Mouse (Mus musculus) ES-Bruce4 (cell line): ENCODE data around the gene Zscan5b. TPM values are rescaled to one million over a fixed set of nuclear protein-coding genes. Genes with fewer than 3 reads are reported as not detected.
A peak's percentile ranks its signal among the peaks of the same experiment; 100 is the strongest.

Source experiments
- H3K27ac ChIP-seq: 2 replicates; pipeline ENCODE4 v1.5.1; 2012; ENCODE audit warnings: low read length, inconsistent platforms; ENCODE audit not compliant: insufficient read depth
- H3K27me3 ChIP-seq: 2 replicates; pipeline ENCODE4 v1.6.1; 2012; ENCODE audit warnings: mild to moderate bottlenecking, low read length, inconsistent platforms; ENCODE audit not compliant: control insufficient read depth, poor library complexity, insufficient read depth, severe bottlenecking
- H3K36me3 ChIP-seq: 2 replicates; pipeline ENCODE4 v1.6.1; 2012; ENCODE audit warnings: inconsistent platforms, mild to moderate bottlenecking, low read length, moderate library complexity; ENCODE audit not compliant: control insufficient read depth, poor library complexity, insufficient read depth, severe bottlenecking
- H3K4me1 ChIP-seq: one replicate; pipeline ENCODE4 v1.8.1; 2011; ENCODE audit warnings: low read length; ENCODE audit not compliant: control insufficient read depth, insufficient read depth
- H3K4me3 ChIP-seq: 2 replicates; pipeline ENCODE4 v1.5.1; 2011; ENCODE audit warnings: low read depth, mild to moderate bottlenecking, low read length
- H3K9ac ChIP-seq: 2 replicates; pipeline ENCODE4 v1.6.1; 2012; ENCODE audit warnings: low read depth, mild to moderate bottlenecking, inconsistent platforms; ENCODE audit not compliant: poor library complexity, severe bottlenecking
- H3K9me3 ChIP-seq: replicated peaks from 2 replicates; pipeline ENCODE4 v1.6.1; 2012; ENCODE audit warnings: mild to moderate bottlenecking, low read length, inconsistent platforms; ENCODE audit not compliant: control insufficient read depth, poor library complexity, insufficient read depth, severe bottlenecking
- CTCF ChIP-seq: IDR thresholded peaks from one replicate; pipeline ENCODE4 v1.8.1; 2011; ENCODE audit warnings: low read depth, low read length
- EP300 ChIP-seq: IDR thresholded peaks from 2 replicates; pipeline ENCODE4 v1.6.1; 2011; ENCODE audit warnings: low read depth, low read length; ENCODE audit not compliant: insufficient read depth
- POLR2A ChIP-seq: IDR thresholded peaks from one replicate; pipeline ENCODE4 v1.8.1; 2011; ENCODE audit warnings: low read length; ENCODE audit not compliant: insufficient read depth
- polyA plus RNA-seq: library from polyadenylated mRNA; stranded (reverse); fragments of >200 nt; gene quantifications from 2 replicates; pipeline ENCODE4 v1.2.4, GENCODE M21; 2011; ENCODE audit warnings: low read depth; ENCODE audit not compliant: missing spikeins, insufficient read depth, insufficient read length

Zscan5b gene
- polyA plus RNA-seq, 1 experiment = 0.40 TPM

DNA sequence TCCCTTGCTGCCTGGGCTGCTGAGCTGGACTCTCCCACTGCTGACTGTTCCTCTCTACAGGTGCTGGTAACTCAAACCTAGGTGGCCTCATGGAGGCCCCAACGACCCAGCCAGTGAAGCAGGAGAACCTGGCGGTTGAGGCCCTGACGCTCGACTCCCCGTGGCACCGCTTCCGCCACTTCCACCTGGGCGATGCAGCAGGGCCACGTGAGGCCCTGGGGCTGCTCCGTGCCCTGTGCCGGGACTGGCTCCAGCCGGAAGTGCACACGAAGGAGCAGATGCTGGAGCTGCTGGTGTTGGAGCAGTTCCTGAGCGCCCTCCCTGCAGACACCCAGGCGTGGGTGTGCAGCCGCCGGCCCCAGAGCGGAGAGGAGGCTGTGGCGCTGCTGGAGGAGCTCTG, 38.3 kb upstream of the Zscan5b start:
- TF ChIP-seq EP300 (no peak), POLR2A (no peak)
- peaks cover 4% of the 10 kb centered on the region; the same call in 1 of the 2 replicates for H3K36me3 ChIP-seq

DNA sequence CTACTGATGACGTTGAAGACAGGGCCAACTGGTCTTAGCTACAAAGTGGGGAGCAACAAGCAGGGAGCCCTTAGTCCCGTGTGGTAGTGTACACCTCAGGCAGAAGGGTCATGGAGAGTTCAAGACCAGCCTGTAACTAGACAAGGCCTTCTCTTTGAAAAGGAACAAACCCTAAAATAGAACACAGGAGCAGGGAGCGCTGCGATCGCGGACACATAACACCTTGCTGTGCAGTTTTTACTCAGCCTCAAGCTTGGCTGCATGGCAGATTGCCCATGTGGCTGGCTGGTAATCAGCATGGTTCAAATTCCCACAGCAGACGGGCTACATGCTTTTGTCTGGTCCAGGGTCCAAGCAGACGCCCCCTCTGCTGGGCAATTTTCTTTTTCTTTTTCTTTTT, 37.6 kb upstream of the Zscan5b start:
- TF ChIP-seq CTCF (no peak), POLR2A (no peak), EP300 (no peak)

More for the DNA sequence above, 38.3 kb upstream of the Zscan5b start:
- Histone ChIP-seq H3K27me3 (no peaks in the 10 kb centered on the region), H3K4me3 (peak overlapping the region; percentile 31; the same call in 1 of the 2 replicates), H3K27ac (no peak overlapping the region), H3K4me1 (no peaks in the 10 kb centered on the region), H3K9me3 (no peaks in the 10 kb centered on the region), H3K9ac (peak overlapping the region; percentile 37; the same call in 1 of the 2 replicates)

DNA sequence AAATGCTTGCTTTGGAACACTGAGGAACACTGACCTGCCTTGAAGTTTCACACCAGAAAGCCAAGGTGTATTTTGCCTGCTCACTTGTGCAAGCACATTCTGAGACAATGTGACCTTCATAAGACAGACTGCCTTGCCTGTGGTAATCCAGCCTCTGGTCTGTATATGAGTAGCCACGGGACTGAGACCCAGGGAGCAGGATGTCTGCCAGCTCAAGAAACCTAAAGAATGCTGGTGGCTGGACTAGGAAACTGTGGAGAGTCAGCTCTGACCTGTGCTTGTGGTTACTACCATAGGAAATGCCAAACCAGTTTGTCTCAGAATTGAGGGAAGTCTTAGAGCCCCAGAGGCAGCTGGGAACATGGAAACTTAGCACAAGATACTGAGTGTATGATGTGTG, 36.7 kb upstream of the Zscan5b start:
- Histone ChIP-seq H3K9ac (no peak overlapping the region), H3K4me3 (no peak overlapping the region), H3K9me3 (no peaks in the 10 kb centered on the region), H3K27me3 (no peaks in the 10 kb centered on the region), H3K4me1 (no peaks in the 10 kb centered on the region), H3K27ac (no peak overlapping the region), H3K36me3 (peaks cover 4% of the 10 kb centered on the region; the same call in 1 of the 2 replicates)
- TF ChIP-seq CTCF (no peak), EP300 (no peak), POLR2A (no peak)

More for the DNA sequence above, 37.6 kb upstream of the Zscan5b start:
- H3K4me1 ChIP-seq = no peaks in the 10 kb centered on the region
- no peak overlapping the region for H3K4me3 ChIP-seq
- H3K9ac ChIP-seq = no peak overlapping the region
- no peaks in the 10 kb centered on the region for H3K27me3 ChIP-seq
- no peak overlapping the region for H3K27ac ChIP-seq
- H3K9me3 ChIP-seq = no peaks in the 10 kb centered on the region
- H3K36me3 ChIP-seq = peaks cover 4% of the 10 kb centered on the region; the same call in 1 of the 2 replicates

- TF ChIP-seq POLR2A = no peak
- TF ChIP-seq EP300 = no peak
- TF ChIP-seq CTCF = no peak
- H3K4me3 ChIP-seq = no peak overlapping the region
- H3K27ac ChIP-seq = no peak overlapping the region
- H3K4me1 ChIP-seq = no peaks in the 10 kb centered on the region
- no peaks in the 10 kb centered on the region for H3K9me3 ChIP-seq
- H3K9ac ChIP-seq = no peak overlapping the region
- H3K27me3 ChIP-seq = no peaks in the 10 kb centered on the region
- H3K36me3 ChIP-seq = peaks cover 4% of the 10 kb centered on the region; the same call in 1 of the 2 replicates
Observed at GRCm38 (mm10) chr7:6186176-6186575, 35.9 kb upstream of the Zscan5b start.

- H3K4me1 ChIP-seq = no peaks in the 10 kb centered on the region
- peaks cover 4% of the 10 kb centered on the region; the same call in 1 of the 2 replicates for H3K36me3 ChIP-seq
- H3K27me3 ChIP-seq = no peaks in the 10 kb centered on the region
- H3K9me3 ChIP-seq = no peaks in the 10 kb centered on the region
- TF ChIP-seq POLR2A (no peak), CTCF (no peak), EP300 (no peak)
- no peak overlapping the region for H3K4me3 ChIP-seq
- H3K27ac ChIP-seq = no peak overlapping the region
- no peak overlapping the region for H3K9ac ChIP-seq
Observed at GRCm38 (mm10) chr7:6186756-6187155, 35.3 kb upstream of the Zscan5b start.

DNA sequence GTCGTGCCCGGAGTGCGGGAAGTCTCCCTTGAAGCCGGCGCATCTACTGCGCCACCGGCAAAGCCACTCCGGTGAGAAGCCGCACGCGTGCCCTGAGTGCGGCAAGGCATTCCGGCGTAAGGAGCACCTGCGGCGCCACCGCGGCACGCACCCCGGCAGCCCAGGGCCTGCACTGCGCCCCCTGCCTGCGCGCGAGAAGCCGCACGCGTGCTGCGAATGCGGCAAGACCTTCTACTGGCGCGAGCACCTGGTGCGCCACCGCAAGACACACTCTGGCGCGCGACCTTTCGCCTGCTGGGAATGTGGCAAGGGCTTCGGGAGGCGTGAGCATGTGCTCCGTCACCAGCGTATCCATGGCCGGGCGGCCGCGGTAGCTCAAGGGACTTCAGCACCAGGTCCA, 32.5 kb upstream of the Zscan5b start:
- peak; percentile 68 for TF ChIP-seq CTCF
- TF ChIP-seq POLR2A = no peak
- H3K4me1 ChIP-seq = no peaks in the 10 kb centered on the region
- H3K9ac ChIP-seq = peak overlapping the region; percentile 45
- H3K4me3 ChIP-seq = peak overlapping the region; percentile 63
- no peaks in the 10 kb centered on the region for H3K27me3 ChIP-seq
- 0 out of 2 replicates have a peak, but pooled peaks cover 2% of the 10 kb centered on the region for H3K36me3 ChIP-seq
- no peaks in the 10 kb centered on the region for H3K9me3 ChIP-seq
- H3K27ac ChIP-seq = no peak overlapping the region
